Mouse (Mus musculus): ENCODE measurements at regions not wholly inside any gene's neighbourhood (a gene's known extent, or its start where the extent isn't known, plus 50 kb on each side); places are given as distances from the start of the nearest gene placed in this dataset.

- 54% methylated on average over 2 of the region's 2 CpGs for WGBS
- ATAC-seq (ENCODE audit: low FRiP score), result no peak
- peaks cover 7% of the 10 kb centered on the region for H3K4me1 ChIP-seq
- no peak overlapping the region for H3K4me3 ChIP-seq
- no peaks in the 10 kb centered on the region for H3K36me3 ChIP-seq
- H3K4me2 ChIP-seq (replicated peaks), result no peak overlapping the region
- no peaks in the 10 kb centered on the region for H3K27me3 ChIP-seq
- no peak overlapping the region for H3K27ac ChIP-seq
- no peaks in the 10 kb centered on the region for H3K9me3 ChIP-seq (replicated peaks)
- H3K9ac ChIP-seq, result no peak overlapping the region
These were observed 566.8 kb upstream of the Gm19410 start for GRCm38 (mm10) chr8:35198766-35199165.

DNA sequence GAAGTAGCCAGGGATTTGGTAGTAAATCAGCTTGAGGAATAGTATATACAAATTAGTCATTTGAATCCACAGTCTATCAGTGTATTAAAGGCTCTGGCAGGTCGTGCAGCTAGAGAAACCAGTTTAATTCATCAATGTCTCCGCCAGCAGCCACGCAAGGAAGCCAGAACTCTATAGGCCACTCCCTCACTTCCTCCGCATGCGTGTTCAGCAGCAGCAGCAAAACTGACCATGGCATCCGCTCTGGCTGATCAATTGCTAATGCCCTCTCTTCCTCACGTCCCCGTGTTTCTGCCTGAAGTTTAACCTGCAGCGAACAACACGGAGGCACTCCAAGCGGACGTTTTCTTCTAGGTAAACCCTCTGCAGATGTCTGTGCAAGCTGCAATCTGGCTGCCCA lies 564.2 kb upstream of the Gm19410 start:
- no peak for ATAC-seq (ENCODE audit: low FRiP score)
- 63% methylated on average over 12 of the region's 12 CpGs for WGBS
- H3K9me3 ChIP-seq (replicated peaks), result no peaks in the 10 kb centered on the region
- H3K4me2 ChIP-seq (replicated peaks), result no peak overlapping the region
- no peak overlapping the region for H3K27ac ChIP-seq
- H3K4me1 ChIP-seq, result peaks cover 6% of the 10 kb centered on the region
- H3K27me3 ChIP-seq, result no peaks in the 10 kb centered on the region
- H3K4me3 ChIP-seq, result no peak overlapping the region
- no peak overlapping the region for H3K9ac ChIP-seq
- H3K36me3 ChIP-seq, result no peaks in the 10 kb centered on the region

- Histone ChIP-seq H3K9ac (no peak overlapping the region), H3K36me3 (no peaks in the 10 kb centered on the region), H3K4me2 (replicated peaks) (no peak overlapping the region), H3K27me3 (no peaks in the 10 kb centered on the region), H3K27ac (no peak overlapping the region), H3K4me1 (peaks cover 8% of the 10 kb centered on the region; the same call in 1 of the 2 replicates), H3K4me3 (no peak overlapping the region), H3K9me3 (replicated peaks) (no peaks in the 10 kb centered on the region)
- WGBS, result 74% methylated on average over 15 of the region's 15 CpGs
- ATAC-seq (ENCODE audit: low FRiP score), result no peak
These were observed 560.6 kb upstream of the Gm19410 start for GRCm38 (mm10) chr8:35204971-35205370.

DNA sequence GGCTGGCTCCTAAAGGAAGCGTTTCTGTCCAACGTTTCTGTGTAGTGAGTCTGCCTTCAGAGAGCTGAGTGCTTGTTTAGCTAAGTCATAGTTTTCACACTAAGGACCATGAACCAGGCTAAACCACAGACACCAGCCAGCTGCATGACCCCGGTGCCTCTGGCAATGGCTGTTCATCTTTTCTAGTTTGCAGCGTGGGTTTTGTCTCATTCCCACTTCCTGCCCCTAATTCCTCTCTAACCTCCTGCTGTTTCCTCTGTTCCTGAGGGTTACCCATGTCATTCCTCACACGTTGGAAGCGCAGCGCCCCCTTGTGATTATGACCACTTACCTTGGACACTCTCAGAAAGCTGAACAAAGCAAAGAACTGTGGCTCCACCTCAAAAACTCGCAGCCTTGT lies 560.1 kb upstream of the Gm19410 start:
- 14% methylated on average over 8 of the region's 8 CpGs for WGBS
- ATAC-seq (ENCODE audit: low FRiP score), result no peak
- Histone ChIP-seq H3K4me2 (replicated peaks) (no peak overlapping the region), H3K9ac (no peak overlapping the region), H3K4me3 (no peak overlapping the region), H3K9me3 (replicated peaks) (no peaks in the 10 kb centered on the region), H3K27me3 (no peaks in the 10 kb centered on the region), H3K36me3 (no peaks in the 10 kb centered on the region), H3K27ac (no peak overlapping the region), H3K4me1 (peaks cover 8% of the 10 kb centered on the region; the same call in 1 of the 2 replicates)

- peaks cover 8% of the 10 kb centered on the region; the same call in 1 of the 2 replicates for H3K4me1 ChIP-seq
- WGBS, result 70% methylated on average over 6 of the region's 6 CpGs
- H3K27me3 ChIP-seq, result no peaks in the 10 kb centered on the region
- no peak overlapping the region for H3K9ac ChIP-seq
- H3K36me3 ChIP-seq, result no peaks in the 10 kb centered on the region
- H3K9me3 ChIP-seq (replicated peaks), result no peaks in the 10 kb centered on the region
- no peak overlapping the region for H3K27ac ChIP-seq
- H3K4me2 ChIP-seq (replicated peaks), result no peak overlapping the region
- no peak overlapping the region for H3K4me3 ChIP-seq
- no peak for ATAC-seq (ENCODE audit: low FRiP score)
These were observed 559.3 kb upstream of the Gm19410 start for GRCm38 (mm10) chr8:35206271-35206670.

DNA sequence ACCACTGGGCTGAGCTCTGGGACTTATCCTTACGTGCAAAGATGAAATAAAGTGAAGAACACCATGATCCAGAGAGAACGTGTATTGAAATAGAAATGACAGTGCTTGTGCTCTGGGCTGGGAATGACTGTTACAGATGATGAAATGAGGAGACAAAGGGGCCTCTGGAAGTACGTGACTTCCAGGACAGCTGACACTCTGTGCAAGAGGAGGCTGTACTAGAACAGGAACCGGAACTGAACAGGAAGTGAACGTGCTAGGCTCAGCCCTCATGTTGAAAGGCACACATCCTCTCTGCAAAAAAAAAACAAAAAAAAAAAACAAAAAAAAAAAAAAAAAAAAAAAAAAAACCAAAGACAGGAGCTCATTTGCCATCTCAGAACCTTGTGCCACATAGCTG lies 557.2 kb upstream of the Gm19410 start:
- H3K36me3 ChIP-seq, result no peaks in the 10 kb centered on the region
- no peaks in the 10 kb centered on the region for H3K27me3 ChIP-seq
- no peak overlapping the region for H3K27ac ChIP-seq
- H3K9ac ChIP-seq, result no peak overlapping the region
- H3K9me3 ChIP-seq (replicated peaks), result no peaks in the 10 kb centered on the region
- H3K4me1 ChIP-seq, result peaks cover 14% of the 10 kb centered on the region
- WGBS, result 78% methylated on average over 5 of the region's 5 CpGs
- H3K4me2 ChIP-seq (replicated peaks), result no peak overlapping the region
- no peak for ATAC-seq (ENCODE audit: low FRiP score)
- H3K4me3 ChIP-seq, result no peak overlapping the region

DNA sequence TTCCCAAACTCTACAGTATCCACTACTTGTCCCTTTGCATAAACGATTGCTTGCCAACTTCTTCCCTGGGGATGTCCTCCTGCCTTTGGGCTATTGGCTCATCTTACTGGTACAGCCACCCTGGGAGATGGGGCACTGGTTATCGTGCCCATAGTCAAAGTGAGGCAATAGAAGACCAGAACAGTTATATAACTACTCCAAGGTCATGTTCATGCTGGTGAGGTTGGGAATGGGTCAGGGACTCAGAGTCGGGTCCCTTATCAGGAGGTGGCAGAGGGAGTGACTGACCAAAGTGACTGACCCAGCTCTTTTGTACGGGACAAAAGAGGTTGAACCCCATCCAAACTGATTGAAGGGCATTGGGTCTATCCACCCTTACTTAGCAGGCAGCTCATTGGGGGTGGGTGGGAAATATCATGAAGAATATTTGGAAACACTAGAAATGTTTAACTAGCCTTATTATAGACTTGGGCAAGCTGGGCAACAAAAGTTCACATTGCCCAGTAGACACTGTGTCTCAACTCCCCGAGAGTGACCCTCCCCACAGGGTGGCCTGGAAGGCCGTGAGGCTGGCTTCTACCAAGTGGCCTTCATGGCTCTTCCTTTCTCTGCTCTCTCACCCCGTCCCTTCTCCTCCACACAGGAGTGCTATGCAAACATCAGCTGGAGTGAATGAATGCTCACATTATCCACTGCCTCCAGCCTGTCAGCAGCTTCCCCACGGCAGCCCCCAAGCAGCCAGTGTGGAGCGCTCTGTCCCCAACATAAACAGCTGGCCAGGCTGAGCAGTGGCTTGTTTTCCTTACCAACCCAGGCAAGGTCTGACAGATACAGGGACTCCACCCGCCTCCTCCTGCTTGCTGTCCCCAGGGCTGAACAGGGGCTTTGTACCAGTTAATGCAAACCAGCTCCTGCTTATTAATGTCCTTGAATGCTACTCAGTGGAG lies 553.8 kb upstream of the Gm19410 start:
- WGBS, result 54% methylated on average over 10 of the region's 10 CpGs
- Histone ChIP-seq H3K27me3 (no peaks in the 10 kb centered on the region), H3K27ac (no peak overlapping the region), H3K36me3 (no peaks in the 10 kb centered on the region), H3K9ac (no peak overlapping the region), H3K4me3 (no peak overlapping the region), H3K9me3 (replicated peaks) (no peaks in the 10 kb centered on the region), H3K4me2 (replicated peaks) (no peak overlapping the region), H3K4me1 (peaks cover 9% of the 10 kb centered on the region)
- no peak for ATAC-seq (ENCODE audit: low FRiP score)

DNA sequence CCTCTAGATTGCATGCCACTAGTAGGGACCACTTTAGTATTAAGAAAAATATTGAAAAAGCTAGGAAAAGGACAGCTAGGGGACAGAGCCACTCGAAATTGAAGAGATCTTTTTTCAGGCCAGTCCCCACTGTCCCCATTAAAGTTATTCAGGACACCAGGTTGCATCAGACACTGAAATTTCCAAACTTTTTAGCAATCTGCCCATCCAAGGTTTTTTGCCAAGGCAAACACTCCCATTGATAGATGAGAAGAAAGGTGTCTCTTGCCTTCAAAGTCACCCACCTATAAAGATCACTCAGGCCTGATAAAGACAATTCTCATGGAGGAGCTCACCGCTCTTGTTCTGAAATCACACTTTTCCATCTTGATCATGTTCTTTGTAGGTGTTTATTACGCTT lies 552.1 kb upstream of the Gm19410 start:
- no peak overlapping the region for H3K27ac ChIP-seq
- no peak for ATAC-seq (ENCODE audit: low FRiP score)
- no peak overlapping the region for H3K4me3 ChIP-seq
- H3K27me3 ChIP-seq, result no peaks in the 10 kb centered on the region
- 84% methylated on average over 3 of the region's 3 CpGs for WGBS
- peaks cover 15% of the 10 kb centered on the region for H3K4me1 ChIP-seq
- no peak overlapping the region for H3K9ac ChIP-seq
- no peaks in the 10 kb centered on the region for H3K9me3 ChIP-seq (replicated peaks)
- no peak overlapping the region for H3K4me2 ChIP-seq (replicated peaks)
- no peaks in the 10 kb centered on the region for H3K36me3 ChIP-seq

GRCm38 (mm10) chr8:35217604-35218003 lies 548.0 kb upstream of the Gm19410 start:
- no peaks in the 10 kb centered on the region for H3K27me3 ChIP-seq
- H3K27ac ChIP-seq, result no peak overlapping the region
- H3K9ac ChIP-seq, result no peak overlapping the region
- 0 out of 2 replicates have a peak, but pooled peaks cover 8% of the 10 kb centered on the region for H3K4me1 ChIP-seq
- WGBS, result 74% methylated on average over 11 of the region's 11 CpGs
- no peak for ATAC-seq (ENCODE audit: low FRiP score)
- H3K36me3 ChIP-seq, result no peaks in the 10 kb centered on the region
- no peak overlapping the region for H3K4me2 ChIP-seq (replicated peaks)
- no peak overlapping the region for H3K4me3 ChIP-seq
- H3K9me3 ChIP-seq (replicated peaks), result no peaks in the 10 kb centered on the region

- H3K27ac ChIP-seq, result no peak overlapping the region
- 0 out of 2 replicates have a peak, but pooled peaks cover 8% of the 10 kb centered on the region for H3K4me1 ChIP-seq
- H3K27me3 ChIP-seq, result no peaks in the 10 kb centered on the region
- no peak overlapping the region for H3K4me3 ChIP-seq
- WGBS, result 84% methylated on average over 4 of the region's 4 CpGs
- H3K36me3 ChIP-seq, result no peaks in the 10 kb centered on the region
- H3K9me3 ChIP-seq (replicated peaks), result no peaks in the 10 kb centered on the region
- H3K4me2 ChIP-seq (replicated peaks), result no peak overlapping the region
- no peak overlapping the region for H3K9ac ChIP-seq
- no peak for ATAC-seq (ENCODE audit: low FRiP score)
These were observed 547.3 kb upstream of the Gm19410 start for GRCm38 (mm10) chr8:35218327-35218726.

GRCm38 (mm10) chr8:35224053-35224924 lies 541.3 kb upstream of the Gm19410 start:
- no peak overlapping the region for H3K4me3 ChIP-seq

DNA sequence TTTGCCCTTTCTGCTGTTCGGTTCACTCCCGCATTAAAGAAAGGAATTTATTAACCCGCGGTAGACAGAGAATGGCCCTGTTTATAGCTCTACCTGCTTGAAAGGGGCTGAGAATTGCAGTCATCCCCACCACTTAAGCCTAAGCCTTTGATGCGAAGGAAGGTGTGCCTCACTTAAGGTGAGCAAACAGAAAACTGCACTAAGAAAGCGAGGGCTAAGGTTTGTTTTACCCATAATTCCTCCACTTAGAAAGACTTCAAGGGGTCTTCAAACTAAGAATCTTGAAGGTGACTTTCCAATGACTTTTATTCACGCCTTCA lies 540.7 kb upstream of the Gm19410 start:
- 85% methylated on average over 7 of the region's 7 CpGs for whole genome bisulfite sequencing
- no peaks in the 10 kb centered on the region for H3K27me3 ChIP-seq
- ATAC-seq (ENCODE audit: low FRiP score), result no peak
- H3K36me3 ChIP-seq, result no peaks in the 10 kb centered on the region
- no peak overlapping the region for H3K27ac ChIP-seq
- H3K4me3 ChIP-seq, result no peak overlapping the region
- no peaks in the 10 kb centered on the region for H3K4me1 ChIP-seq
- H3K9me3 ChIP-seq (replicated peaks), result no peaks in the 10 kb centered on the region
- H3K9ac ChIP-seq, result no peak overlapping the region
- no peak overlapping the region for H3K4me2 ChIP-seq (replicated peaks)

More at GRCm38 (mm10) chr8:35224053-35224924, 541.3 kb upstream of the Gm19410 start:
- no peak overlapping the region for H3K9ac ChIP-seq
- no peak overlapping the region for H3K27ac ChIP-seq
- no peak overlapping the region for H3K4me2 ChIP-seq (replicated peaks)
- 81% methylated on average over 18 of the region's 18 CpGs for WGBS
- no peaks in the 10 kb centered on the region for H3K36me3 ChIP-seq
- no peaks in the 10 kb centered on the region for H3K4me1 ChIP-seq
- ATAC-seq (ENCODE audit: low FRiP score), result no peak
- no peaks in the 10 kb centered on the region for H3K27me3 ChIP-seq
- no peaks in the 10 kb centered on the region for H3K9me3 ChIP-seq (replicated peaks)

Measured in hindbrain, embryonic 12.5 days (tissue).